Mouse (Mus musculus): ENCODE results near the gene Mt2.
"Not testable (repeated sequence)": the region's sequence is repeated elsewhere in the genome, so short reads cannot be mapped to it uniquely, and the experiment has no call there.

Gene Mt2

DNA sequence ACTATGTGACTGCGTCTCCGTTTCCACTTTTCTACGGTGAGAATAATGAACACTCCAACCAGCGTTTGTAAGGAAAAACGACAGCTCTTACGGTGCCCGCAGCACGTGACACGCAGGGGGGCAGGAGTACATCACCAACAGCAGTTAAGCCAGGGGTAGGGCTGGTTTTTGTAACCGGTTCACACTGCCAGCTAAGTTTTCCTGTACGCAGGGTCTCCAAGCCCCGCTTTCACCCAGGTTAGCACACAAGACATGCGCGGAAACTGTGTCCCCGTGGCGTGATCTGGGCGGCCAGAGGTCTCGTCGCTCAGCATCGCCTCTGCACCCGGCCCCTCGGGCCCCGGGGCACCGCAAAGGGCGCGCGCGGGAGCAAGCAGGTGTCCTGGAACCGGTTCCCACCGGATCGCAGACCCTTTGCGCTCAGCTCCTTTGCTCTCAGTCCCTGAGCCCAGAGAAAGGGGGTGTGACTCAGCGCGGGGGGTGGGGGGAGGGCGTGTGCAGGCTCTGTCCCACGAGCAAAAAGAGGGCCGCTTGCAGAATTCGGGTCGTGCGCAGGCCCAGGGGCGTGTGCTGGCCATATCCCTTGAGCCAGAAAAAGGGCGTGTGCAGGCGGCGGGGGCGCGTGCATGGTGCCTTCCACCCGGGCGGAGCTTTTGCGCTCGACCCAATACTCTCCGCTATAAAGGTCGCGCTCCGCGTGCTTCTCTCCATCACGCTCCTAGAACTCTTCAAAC, at the start of gene Mt2:
Mt2 (plus strand) TSS at position 590 of the 734 bp plus-strand sequence.
- peak; percentile 35 for DNase-seq

DNA sequence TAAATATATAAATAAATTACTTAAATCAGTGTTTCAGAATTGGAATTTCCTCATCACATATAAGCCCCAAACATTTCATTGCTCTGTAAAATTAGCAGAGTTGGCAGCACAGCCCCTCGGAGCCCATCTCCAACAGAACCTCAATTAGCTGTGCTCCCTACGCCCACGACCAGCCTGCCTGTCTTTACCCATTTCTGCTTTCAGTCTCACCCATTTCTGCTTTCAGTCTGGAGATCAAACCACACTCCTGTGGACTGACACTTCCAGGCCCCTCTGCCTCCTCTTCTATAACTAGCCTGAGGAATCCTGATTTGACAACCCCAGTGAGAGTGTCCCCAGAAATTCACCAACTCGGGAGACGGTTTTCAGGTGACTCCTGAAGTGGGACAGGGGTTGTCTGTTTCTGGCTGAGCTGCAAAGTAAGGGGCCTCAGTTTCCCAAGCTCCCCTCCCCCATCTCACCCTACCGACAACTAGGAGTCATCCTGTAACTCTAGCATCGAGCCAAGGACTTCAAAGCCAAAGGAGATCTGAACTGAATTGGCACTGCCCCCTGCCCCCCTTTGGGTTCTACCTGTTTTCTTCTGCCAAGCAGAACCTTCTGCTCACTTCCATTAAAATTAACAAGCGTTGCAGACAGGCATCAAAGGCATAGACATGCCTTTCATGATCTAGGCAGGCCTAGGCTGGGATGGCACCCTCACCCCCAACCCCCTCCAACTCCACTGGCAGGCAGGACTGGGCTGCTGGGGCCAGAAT, 49.6 kb upstream of the Mt2 start:
- DNase-seq: no peak

DNA sequence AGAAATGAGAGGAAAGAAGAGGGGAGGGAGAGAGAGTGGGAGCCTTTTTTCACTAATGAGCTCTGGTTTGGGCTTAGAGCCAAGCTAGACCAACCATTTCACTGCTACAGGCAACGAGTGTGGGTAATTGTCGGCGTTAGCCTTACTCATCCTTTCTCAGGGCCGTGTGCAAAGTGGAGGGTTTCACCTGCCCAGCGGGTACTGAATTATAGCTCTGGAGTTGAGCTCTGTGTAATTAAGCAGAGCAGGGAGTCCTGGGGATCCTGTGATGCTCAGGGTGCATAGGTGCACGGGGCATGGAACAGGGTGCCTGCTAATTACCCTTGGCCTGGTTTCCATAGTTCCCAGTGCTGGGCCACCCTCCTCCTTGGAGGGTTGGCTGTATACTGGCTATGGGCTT, 44.8 kb upstream of the Mt2 start:
- DNase-seq: no peak

DNA sequence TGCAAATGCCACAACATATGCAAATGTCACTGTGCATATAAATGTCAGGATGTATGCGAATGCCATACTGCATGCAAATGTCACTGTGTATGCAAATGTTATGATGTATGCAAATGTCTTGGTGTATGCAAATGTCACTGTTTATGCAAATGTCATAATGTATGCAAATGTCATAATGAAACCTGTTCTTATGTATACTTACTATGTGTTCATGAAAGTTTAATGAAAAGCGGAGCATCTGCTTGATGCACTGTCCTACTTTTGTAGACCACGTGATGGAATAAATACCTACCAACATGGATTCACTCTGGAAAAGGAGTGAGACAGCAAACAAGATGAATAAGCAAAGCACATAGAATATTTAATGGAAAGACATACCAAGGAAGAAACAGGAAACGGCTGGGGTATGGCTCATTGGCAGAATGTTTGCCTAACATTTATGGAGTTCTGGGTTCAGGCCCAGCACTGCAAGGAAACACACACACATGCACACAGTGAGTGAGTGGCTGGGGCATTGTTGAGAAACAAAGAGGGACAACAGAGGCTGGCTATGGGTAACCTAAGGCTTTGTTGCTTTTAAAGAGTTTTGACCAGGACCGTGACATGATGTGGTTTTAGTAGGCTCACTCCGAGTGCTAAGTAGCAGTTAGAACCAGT, 43.2 kb upstream of the Mt2 start:
- DNase-seq: no peak

DNA sequence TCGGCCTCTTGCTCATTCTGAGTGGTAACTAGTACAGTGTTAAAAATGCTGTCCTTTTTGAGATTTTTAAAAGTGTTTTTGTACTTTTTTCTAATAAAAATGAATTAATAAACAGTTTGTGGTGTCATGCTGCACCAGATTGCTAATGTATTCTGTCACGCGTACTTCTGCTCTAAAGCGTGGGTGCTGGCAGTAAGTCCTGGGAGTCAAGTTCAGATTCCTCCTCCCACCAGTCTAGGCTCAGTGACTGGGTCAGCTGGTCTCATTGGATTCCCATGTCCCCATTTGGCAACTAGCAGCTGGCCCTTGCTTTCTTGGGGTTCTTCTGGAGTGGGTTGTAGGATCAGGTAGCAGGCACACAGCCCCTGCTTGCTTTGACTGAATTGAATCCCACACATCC, 42.3 kb upstream of the Mt2 start:
- DNase-seq: no peak

DNA sequence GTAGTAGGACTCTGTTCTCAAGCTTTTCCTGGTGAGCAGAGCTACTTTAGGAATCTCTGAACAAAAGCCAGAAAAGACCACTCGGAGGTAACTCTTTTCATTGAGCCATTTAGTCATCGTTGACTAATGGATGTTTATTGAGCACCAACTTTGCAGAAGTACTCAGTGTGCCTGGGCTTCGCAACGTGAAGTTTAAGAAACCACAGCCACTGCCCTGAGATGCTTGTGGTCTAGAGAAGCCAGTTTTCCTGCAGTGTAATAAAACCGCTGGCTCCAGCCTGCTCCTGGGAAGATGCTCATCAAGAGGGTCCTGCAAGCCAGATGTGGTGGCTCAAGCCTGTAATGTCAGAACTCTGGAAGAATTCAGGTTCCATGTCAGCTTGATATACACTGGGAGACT, 40.4 kb upstream of the Mt2 start:
- no peak for DNase-seq

DNA sequence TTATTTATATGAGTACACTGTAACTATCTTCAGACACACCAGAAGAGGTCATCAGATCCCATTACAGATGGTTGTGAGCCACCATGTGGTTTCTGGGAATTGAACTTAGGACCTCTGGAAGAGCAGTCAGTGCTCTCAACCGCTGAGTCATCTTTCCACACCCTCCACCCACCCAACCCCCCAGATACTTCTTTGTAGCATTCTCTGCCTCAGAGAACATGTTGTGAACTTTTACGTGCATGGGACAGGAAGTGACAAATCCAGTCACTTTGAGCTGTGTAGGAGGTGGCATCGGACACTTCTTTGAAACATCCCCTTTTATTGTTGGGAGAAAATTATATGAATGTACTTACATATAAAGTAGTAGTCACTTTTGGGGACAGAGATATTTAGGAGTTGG, 37.9 kb upstream of the Mt2 start:
- DNase-seq: not testable (repeated sequence)

DNA sequence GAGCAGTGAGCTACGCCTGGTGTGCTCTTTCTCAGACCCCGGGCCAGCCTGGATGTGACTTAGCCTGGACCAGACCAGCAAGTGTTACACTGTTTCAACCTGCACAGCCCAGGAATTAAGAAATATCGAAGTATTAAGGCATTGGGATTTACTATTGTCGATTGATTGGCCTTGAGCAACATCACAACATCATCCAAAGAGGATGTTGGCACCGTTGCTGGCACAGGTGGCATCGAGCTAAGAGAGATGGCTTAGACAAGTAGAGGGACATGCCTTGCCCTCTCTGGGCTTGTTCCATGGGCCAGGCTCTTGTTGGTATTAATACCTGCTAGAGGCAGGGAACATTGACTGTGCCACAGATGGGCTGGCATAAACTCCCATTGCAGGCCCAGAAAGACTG, 36.9 kb upstream of the Mt2 start:
- no peak for DNase-seq

DNA sequence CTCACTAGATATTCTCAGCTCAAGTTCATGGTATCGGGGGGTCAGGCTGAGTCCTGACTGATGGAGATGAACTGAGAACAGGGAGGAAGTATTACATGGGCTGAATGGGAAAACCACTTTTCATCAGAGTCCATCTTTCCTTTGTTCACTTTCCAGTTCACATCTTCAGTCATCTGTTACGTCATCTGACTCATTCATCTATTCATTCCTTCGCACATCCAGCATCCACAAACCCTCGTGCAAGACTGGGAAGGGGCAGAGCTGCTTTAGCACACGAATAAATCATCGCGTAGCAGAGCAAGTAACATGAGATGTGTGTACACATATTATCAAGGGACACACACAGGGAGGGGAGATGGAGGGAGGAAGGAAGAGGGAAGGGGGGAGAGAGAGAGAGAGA, 36.3 kb upstream of the Mt2 start:
- no peak for DNase-seq

DNA sequence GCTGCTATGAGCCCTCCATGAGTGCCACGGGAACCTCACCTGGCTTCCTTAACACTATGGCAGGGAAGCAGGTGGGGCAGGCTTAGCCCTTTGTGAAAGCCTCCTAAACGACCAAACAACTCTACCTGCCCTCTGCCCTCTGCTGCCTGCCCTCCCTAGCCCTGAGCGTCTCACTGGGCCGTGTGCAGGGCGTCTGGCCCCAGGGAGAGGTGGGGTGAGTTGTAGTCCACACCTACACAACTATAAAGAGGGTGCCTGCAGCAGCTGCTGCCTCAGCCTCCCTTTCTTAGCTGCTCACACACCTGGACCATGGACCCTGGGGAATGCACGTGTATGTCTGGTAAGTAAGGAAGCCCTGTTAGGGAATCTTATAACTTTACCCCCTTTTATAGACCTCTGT, 35.5 kb upstream of the Mt2 start, which contains the start of gene Mt4:
Mt4 (plus strand) TSS at position 265 of the 400 bp plus-strand sequence.
- no peak for DNase-seq

DNA sequence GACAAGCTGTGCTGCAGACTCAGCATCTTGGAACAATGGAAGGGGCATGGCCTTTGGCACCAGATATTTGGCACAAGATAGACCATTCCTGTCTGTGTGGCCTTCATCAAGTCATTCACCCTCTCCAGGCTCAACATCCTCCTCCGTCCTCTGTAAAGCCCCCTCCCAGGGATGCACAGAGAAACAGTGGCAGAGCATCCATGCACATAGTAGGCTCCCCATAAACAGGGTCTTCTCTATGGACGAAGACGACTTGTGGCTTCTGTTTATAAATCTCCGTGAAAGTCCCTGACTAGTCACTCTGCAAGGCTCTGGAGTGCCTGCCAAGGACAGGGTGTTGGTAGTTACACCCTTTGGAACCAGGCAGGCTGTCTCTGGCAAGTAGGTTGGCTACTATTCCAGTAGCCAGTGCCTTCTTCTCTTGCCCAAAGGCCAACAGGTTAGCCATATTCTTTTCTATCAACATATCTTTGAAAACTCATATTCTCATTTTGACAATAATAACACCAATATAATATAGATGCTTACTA, 32.1 kb upstream of the Mt2 start:
- no peak for DNase-seq

DNA sequence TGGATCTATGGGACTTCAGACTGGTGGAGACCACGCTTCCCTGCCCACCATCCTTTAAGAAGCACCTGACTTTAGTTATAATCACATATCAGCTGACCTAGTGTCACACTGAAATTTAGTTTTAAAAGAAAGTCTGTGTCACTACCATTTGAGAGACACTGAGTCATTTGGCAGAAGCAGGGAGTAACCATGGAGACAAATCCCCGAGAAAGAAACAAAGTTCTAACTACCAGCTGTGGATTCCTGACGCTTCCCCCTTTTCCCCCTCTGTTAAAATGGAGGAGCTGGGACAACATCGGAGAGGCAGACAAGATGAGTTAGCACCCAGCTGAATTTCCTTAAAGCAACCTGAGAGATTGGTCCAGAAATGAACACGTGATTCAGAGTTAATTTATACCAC, 24.2 kb upstream of the Mt2 start:
- DNase-seq: no peak

DNA sequence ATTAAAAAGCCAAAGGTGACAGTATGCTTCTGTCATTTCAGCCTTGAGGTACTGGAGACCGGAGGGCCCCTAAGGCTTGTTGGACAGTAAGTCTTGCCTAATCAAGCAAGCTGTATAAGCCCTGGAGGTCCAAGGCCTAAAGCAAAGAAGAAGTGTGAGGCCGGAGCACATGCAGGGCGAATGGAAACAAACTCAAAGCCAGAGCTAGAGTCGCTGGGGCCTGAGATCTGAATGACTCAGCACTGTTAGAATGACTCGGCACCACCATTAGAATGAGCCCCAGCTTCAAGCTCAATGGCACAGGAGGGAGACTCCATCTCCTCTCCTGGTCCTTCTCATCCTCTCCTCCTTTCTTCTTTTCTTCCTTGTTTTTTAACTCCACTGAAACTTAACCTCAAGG, 21.5 kb upstream of the Mt2 start:
- DNase-seq: no peak

DNA sequence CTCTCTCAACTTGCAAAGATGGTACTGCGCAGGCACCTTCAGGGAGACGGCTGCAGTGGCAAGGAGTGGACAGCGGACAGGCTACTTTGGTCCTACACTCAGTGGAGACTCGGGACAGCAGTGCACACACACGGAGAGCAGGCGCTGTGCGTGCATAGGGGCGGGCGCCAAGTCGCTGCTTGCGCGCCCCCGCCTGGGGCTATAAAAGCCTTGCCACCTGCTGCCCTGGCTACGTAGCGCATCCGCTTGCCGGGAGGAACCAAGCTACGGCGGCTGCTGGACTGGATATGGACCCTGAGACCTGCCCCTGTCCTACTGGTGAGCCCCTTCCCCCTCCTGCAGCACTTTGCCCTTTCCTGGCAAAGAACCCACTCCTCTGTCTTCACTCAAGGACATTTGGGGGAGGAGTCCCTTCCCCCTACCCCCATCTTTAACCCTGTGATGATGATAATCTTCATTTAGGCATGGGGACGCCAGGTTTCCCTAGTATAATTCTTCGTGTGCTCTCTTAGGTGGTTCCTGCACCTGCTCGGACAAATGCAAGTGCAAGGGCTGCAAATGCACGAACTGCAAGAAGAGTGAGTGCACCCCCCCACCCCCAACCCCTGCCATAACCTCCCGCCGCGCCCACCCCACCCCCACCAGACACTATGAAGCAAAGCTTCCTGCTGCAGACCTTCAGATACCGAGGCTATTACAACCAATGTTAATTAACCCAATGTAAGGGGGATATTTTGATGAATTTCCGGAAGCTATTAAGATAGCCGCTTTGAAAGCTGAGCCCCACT, 19.8 kb upstream of the Mt2 start, which contains the start of gene Mt3:
Mt3 (plus strand) TSS at position 95 of the 788 bp plus-strand sequence.
- DNase-seq: peak; percentile 83

DNA sequence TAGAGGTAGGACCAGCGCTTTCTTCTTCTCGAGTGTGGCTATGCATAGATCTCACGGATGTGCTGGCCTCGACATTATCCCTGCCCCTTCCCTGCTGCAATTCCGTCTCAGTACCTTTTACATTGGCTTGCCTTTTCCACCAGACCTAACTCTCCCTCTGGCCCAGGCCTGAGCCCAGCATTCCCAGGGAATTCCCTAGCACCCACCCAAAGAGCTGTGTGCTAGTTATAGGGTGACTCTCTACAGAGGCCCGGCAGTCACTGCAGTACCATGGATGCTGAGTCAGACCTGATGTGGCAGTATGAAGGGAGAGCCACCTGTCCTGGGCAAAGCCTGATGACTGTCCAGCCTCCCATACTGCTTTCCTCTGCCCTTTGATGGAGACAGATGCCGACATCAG, 19.0 kb upstream of the Mt2 start:
- peak; percentile 40 for DNase-seq

DNA sequence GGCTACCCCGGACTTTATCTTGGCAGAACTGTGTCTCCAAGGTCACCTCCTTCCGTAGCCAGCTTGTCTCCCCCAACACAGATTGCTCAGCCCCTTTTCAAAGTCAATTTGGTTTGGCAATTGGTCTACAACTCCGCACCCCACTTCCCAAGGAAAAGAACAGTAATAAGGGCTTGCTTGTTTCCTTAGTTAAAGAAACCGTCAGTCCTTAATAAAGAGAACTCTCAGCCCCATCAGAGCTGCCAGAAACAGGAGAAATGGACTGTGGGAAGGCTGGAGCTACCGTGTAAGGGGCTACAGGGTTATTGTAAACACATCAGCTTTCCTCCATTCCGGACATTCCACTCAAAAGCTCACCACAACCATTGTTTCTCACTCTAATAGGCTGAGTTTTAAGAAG, 17.9 kb upstream of the Mt2 start:
- DNase-seq: no peak

DNA sequence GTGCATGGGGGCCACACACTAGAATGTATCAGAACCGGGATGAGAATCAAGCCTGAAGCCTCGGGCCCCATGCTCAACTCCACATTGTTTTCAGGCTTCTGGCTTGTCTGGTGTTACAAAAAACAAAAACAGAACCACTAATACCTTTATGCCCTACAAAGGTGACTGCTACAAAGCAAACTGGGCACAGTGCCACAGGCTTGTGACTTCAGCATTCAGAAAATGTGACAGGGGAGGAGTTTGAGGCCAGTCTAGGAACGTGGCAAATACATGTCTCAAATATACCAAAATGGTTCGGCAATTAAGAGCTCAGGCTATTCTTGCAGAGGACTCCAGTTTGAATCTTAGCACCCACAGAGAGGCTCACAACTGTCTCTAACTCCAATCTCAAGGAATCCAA, 16.4 kb upstream of the Mt2 start:
- DNase-seq: no peak

DNA sequence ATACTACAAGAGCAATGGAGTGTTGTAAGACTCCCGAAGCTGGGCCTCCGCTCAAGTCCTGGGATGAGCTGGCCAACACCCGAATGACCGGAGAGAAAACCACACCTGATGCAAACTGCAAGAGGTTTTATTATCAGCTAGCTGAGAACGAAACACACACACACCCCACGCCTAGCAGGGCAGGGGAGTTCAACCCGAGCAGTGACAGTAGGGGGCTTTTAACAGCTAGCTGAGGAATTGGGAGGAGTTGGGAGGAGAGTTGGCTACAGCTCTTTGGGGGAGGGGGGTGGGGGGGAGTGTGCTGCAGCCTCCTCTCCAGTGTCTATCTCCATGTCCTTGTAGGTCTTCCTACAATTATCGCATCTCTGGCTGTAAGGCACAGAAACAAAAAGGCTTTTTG, 6.7 kb upstream of the Mt2 start:
- not testable (repeated sequence) for DNase-seq

DNA sequence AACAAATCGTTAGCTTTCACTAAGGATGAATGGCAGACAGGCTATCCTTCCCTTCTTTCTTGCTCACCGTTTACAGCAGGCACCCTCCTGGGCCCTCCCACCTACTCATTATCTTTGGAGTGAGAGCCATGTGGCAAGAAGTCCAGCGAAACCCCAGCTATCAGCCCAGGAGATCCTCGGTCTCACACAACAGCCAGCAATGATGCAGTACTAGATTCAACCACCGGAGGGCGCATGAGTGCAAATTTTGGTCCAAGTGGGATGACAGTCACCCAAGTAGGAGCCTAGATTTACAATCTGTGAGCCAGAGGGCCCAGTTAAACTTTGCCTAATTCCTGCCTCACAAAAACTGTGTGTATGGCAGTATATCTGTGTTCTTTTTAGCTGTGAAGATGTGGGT, 5.2 kb upstream of the Mt2 start:
- peak; percentile 93 for DNase-seq

DNA sequence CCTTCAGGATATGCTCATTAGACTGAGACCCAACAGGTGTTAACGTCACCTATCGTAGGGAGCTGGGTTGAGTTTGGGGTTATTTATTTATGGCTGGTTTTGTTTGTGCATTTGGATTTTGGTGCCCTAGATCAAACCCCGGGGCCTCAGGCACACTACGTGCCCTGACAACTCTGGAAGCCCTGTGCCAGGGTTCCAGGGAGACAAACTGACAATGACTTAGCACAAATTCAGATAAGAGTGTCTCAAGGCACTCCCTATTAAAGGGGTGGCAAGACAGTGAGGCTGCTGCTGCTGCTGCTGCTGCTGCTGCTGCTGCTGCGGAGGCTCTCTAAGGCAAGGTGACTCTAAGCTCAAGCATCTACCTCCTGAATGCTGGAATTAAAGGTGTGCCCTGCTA, 2.9 kb upstream of the Mt2 start:
- DNase-seq: no peak

DNA sequence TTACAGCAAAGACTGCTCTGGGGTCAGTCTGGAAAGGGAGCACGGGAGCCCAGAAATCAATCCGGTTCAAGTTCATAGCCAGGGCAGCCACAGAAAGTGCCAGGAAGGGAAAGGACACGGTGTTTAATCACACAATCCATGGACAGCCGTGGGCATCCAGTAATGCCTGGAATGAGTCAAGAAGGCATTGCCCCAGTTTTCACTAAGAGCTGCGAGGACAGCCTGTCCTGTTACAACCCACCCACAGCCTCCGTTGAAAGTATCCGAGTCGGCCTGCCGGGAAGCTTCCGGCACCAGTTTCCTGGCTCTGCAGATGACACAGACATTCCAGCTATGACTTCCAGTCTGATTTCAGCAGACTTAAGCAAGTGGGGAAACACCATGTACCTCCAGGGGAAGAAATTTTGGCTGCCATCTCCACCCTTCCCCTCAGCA, 1.1 kb upstream of the Mt2 start:
- DNase-seq: no peak

DNA sequence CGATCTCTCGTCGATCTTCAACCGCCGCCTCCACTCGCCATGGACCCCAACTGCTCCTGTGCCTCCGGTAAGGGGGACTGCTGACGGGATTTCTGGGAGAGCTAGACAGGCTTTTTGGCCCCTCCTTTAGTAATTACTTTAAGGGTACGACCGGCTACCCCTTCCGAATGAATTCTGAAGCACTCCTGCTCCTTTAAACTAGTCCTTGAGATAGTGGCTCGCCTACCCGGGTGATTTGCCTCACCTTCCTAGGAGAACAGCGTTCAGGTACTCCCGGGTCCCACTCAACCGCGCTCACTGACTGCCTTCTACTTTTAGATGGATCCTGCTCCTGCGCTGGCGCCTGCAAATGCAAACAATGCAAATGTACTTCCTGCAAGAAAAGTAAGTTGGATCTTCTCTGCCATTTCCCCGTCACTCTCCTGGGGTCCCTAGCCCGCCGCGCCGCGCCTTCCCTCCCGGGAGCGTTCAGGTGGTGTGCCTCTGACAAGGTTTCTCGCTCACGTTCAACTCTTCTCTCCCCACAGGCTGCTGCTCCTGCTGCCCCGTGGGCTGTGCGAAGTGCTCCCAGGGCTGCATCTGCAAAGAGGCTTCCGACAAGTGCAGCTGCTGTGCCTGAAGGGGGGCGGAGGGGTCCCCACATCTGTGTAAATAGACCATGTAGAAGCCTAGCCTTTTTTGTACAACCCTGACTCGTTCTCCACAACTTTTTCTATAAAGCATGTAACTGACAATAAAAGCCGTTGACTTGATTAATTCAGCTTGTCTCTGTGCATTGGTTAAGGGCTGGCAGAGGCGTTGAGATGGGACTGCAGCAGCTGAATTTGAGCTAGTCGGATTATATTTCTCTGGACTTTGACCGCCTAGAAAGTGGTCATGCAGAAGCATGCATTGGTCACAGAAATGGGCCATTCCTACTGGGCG, 607 bp downstream of the Mt2 start:
- DNase-seq: no peak

Measured in cerebellum, adult 8-10 months (tissue).